Mouse (Mus musculus) gastrocnemius, postnatal 10 days (tissue): Measurements from ENCODE around the gene Ccdc184. TPM values are rescaled to one million over a fixed set of nuclear protein-coding genes. Genes with fewer than 3 reads are reported as not detected.

Experiments
- DNase-seq: peaks from one replicate; pipeline ENCODE4 v3.0.0; 2021; ENCODE audit warnings: mixed read lengths
- total RNA-seq, 2 experiments: library from RNA; stranded (reverse); gene quantifications; 2 replicates each; pipeline ENCODE4 v1.2.3; 2021

Ccdc184 gene
- total RNA-seq, 2 experiments from 2014 or later = not detected

GRCm38 (mm10) chr15:98155944-98156343, 11.0 kb upstream of the Ccdc184 start:
- no peak for DNase-seq

- DNase-seq = no peak
Measured at GRCm38 (mm10) chr15:98157253-98157652, 9.7 kb upstream of the Ccdc184 start.

GRCm38 (mm10) chr15:98161026-98161805, 5.7 kb upstream of the Ccdc184 start:
- no peak for DNase-seq

GRCm38 (mm10) chr15:98162561-98162960, 4.4 kb upstream of the Ccdc184 start:
- no peak for DNase-seq

- DNase-seq = no peak
Measured at GRCm38 (mm10) chr15:98165525-98165924, 1.4 kb upstream of the Ccdc184 start, which contains the start of gene Asb8. TSS of gene Asb8 (minus strand) at chr15:98165625.

GRCm38 (mm10) chr15:98167645-98168621, 975 bp downstream of the Ccdc184 start:
- peak; percentile 41 for DNase-seq

- no peak for DNase-seq
Measured at GRCm38 (mm10) chr15:98168622-98169004, 1.7 kb downstream of the Ccdc184 start.

- DNase-seq = no peak
Measured at GRCm38 (mm10) chr15:98170365-98170764, 3.4 kb downstream of the Ccdc184 start.

- no peak for DNase-seq
Measured at GRCm38 (mm10) chr15:98170917-98171316, 4.0 kb downstream of the Ccdc184 start.

- DNase-seq = no peak
Measured at GRCm38 (mm10) chr15:98172113-98172512, 5.2 kb downstream of the Ccdc184 start.

GRCm38 (mm10) chr15:98173821-98174220, 6.9 kb downstream of the Ccdc184 start:
- DNase-seq = no peak

- DNase-seq = no peak
Measured at GRCm38 (mm10) chr15:98177320-98177719, 10.4 kb downstream of the Ccdc184 start.

GRCm38 (mm10) chr15:98180567-98181131, 13.7 kb downstream of the Ccdc184 start:
- no peak for DNase-seq

- peak; percentile 89 for DNase-seq
Measured at GRCm38 (mm10) chr15:98181132-98181711, 14.3 kb downstream of the Ccdc184 start.

GRCm38 (mm10) chr15:98181856-98182570, 15.1 kb downstream of the Ccdc184 start:
- DNase-seq = peak; percentile 9

- no peak for DNase-seq
Measured at GRCm38 (mm10) chr15:98184456-98184855, 17.5 kb downstream of the Ccdc184 start.

- DNase-seq = no peak
Measured at GRCm38 (mm10) chr15:98195442-98195841, 28.5 kb downstream of the Ccdc184 start, which contains the start of gene Olfr288. TSS of gene Olfr288 (minus strand) at chr15:98195542.

GRCm38 (mm10) chr15:98209676-98210075, 42.7 kb downstream of the Ccdc184 start:
- DNase-seq = no peak

GRCm38 (mm10) chr15:98213336-98213870, 46.4 kb downstream of the Ccdc184 start:
- DNase-seq = no peak

GRCm38 (mm10) chr15:98214130-98214529, 47.2 kb downstream of the Ccdc184 start:
- DNase-seq = no peak
